Mouse (Mus musculus): ENCODE results near the gene Rfx2.

DNA sequence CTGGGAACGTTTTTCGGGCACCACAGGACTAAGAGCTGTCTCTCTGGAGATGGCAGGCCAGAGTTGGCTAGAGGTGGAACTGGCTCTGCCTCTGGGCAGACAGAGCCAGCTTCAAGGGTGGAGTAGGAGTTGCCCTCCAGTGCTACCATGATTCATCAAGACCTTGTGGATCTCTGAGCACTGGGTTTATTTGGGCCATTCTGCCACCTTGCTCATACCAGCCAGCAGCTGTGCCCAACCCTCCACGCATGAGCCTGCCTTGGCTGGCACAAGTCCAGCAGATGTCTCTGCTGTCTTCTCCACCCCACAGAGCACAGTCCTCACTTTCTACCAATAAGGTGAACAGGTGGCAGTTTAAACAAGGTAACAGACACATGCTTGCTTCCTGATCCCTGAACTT, 41.9 kb downstream of the Rfx2 start:
- TF ChIP-seq POLR2A (IDR thresholded peaks at IDR 0.05; ENCODE audit: borderline replicate concordance, low read depth, low read length) (no peak), CTCF (IDR thresholded peaks at IDR 0.05; ENCODE audit: low read depth, low read length) (no peak)

Data from bone marrow macrophage, adult 2 months (primary cell).